Mouse (Mus musculus) forebrain, embryonic 10.5 days (tissue): ENCODE measurements around the gene Ddx19a. TPM values are rescaled to one million over a fixed set of nuclear protein-coding genes. Genes with fewer than 3 reads are reported as not detected.
"Not testable (repeated sequence)": the region's sequence is repeated elsewhere in the genome, so short reads cannot be mapped to it uniquely, and the experiment has no call there.

ENCODE experiments used
- DNase-seq: peaks from one replicate; pipeline ENCODE4 v3.0.0-alpha.2; 2017; ENCODE audit warnings: low spot score; ENCODE audit errors: extremely low spot score
- H3K27ac ChIP-seq: fragments of 300-500 bp; sonication (generic); 2 replicates; pipeline ENCODE4 v1.5.1; 2016; ENCODE audit warnings: mild to moderate bottlenecking
- H3K27me3 ChIP-seq: fragments of 300-500 bp; sonication (generic); 2 replicates; pipeline ENCODE4 v1.6.1; 2016; ENCODE audit warnings: mild to moderate bottlenecking; ENCODE audit not compliant: poor library complexity, severe bottlenecking
- H3K36me3 ChIP-seq: fragments of 300-500 bp; sonication (generic); replicated peaks from 2 replicates; pipeline ENCODE4 v1.6.1; 2016; ENCODE audit warnings: mild to moderate bottlenecking, moderate library complexity
- H3K4me1 ChIP-seq: fragments of 300-500 bp; sonication (generic); 2 replicates; pipeline ENCODE4 v1.6.1; 2016
- H3K4me3 ChIP-seq: fragments of 300-500 bp; sonication (generic); 2 replicates; pipeline ENCODE4 v1.5.1; 2016; ENCODE audit warnings: mild to moderate bottlenecking, moderate library complexity
- H3K9me3 ChIP-seq: fragments of 300-500 bp; sonication (generic); 2 replicates; pipeline ENCODE4 v1.6.1; 2016; ENCODE audit warnings: mild to moderate bottlenecking, moderate library complexity
- WGBS: fragments of 180-500 bp; shearing (Covaris S2); methylation state at CpG from one replicate; pipeline ENCODE4 v1.1.7; 2016; 5-methylcytosine and 5-hydroxymethylcytosine counted together
- polyA plus RNA-seq: library from polyadenylated mRNA; unstranded; fragments of >200 nt; fragmentation: Nextera tagmentation; extraction: Ambion mirVana; gene quantifications from 2 replicates; pipeline ENCODE4 v1.2.1, GENCODE M21; 2016

Ddx19a gene
- polyA plus RNA-seq, 1 experiment from 2014 or later = 27.4 TPM

DNA sequence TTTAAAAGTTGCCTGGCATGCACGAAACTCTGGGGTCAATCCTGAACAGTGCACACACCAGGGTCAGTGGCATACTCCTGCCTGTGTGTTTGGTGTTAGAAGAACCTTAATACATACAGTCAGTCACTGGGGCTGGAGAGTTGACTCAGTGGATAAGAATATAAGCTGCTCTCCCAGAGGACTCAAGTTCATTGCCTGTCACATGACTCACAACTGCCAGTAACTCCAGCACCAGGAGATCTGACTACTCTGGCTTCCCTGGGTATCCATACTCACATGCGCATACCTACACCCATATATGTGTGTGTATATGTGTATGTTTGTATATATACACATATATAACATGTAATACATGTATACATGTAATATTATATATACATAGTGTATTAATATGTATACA, 34.5 kb downstream of the Ddx19a start:
- 96% methylated on average over 2 of the region's 2 CpGs for WGBS
- no peak for DNase-seq
- no peaks in the 10 kb centered on the region for H3K9me3 ChIP-seq
- H3K4me1 ChIP-seq = no peaks in the 10 kb centered on the region
- no peaks in the 10 kb centered on the region for H3K27me3 ChIP-seq
- peaks cover 79% of the 10 kb centered on the region for H3K36me3 ChIP-seq
- H3K27ac ChIP-seq = no peak overlapping the region
- no peak overlapping the region for H3K4me3 ChIP-seq

DNA sequence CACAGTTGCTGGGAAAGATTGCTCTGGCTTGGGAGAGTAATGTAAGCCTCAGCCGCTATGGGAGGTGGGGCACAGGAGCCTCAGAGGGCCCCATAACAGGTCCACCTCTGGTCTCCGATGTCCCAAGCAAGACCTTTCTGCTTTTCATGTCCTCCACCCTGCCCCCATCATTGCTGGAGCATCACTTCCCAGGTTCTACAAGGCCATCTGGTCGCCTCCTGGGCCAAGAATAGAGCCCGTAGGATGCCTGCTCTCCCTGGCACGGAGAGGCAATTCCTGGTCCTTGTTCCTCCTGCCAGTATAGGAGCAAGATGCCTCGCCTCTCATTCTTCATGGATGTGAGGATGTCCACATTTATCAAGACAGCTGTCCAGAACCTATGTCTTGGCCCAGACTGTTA, 37.7 kb downstream of the Ddx19a start:
- H3K27me3 ChIP-seq = no peaks in the 10 kb centered on the region
- H3K4me3 ChIP-seq = no peak overlapping the region
- H3K4me1 ChIP-seq = 0 out of 2 replicates have a peak, but pooled peaks cover 6% of the 10 kb centered on the region
- peaks cover 73% of the 10 kb centered on the region for H3K36me3 ChIP-seq
- 91% methylated on average over 6 of the region's 6 CpGs for WGBS
- no peak for DNase-seq
- H3K27ac ChIP-seq = no peak overlapping the region
- H3K9me3 ChIP-seq = no peaks in the 10 kb centered on the region

DNA sequence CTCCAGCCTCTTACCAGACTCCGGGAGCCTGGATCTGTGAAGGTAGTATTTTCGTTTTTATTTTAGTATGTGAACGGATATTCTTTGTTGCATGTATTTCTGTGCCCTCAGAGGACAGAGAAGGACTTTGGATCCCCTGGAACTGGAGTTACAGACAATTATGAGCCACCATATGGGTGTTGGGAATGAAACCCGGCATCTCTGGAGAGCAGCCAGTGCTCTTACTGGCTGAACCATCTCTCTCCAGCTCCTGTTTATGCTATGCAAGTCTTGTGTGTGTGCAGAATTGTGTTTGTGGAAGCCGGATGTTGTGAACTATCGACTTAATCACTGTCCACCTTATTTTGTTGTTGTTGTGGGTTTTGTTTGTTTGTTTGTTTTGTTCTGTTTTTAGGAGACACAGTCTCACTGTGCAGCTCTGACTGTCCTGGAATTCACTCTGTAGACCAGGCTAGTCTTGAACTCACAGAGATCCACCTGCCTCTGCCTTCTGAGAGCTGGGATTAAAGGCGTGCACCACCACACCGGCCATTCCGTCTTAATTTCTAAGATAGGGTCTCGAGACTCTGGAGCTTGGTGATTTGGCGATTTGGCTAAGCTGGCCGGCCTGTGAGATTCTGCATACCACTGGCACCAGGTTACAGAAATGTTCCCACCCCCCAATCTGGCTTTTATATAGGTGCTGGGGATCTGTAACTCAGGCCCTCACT, 38.4 kb downstream of the Ddx19a start:
- Histone ChIP-seq H3K27me3 (no peaks in the 10 kb centered on the region), H3K4me3 (no peak overlapping the region), H3K27ac (no peak overlapping the region), H3K4me1 (0 out of 2 replicates have a peak, but pooled peaks cover 6% of the 10 kb centered on the region), H3K9me3 (no peaks in the 10 kb centered on the region), H3K36me3 (peaks cover 69% of the 10 kb centered on the region)
- DNase-seq = no peak
- WGBS = 95% methylated on average over 12 of the region's 12 CpGs

DNA sequence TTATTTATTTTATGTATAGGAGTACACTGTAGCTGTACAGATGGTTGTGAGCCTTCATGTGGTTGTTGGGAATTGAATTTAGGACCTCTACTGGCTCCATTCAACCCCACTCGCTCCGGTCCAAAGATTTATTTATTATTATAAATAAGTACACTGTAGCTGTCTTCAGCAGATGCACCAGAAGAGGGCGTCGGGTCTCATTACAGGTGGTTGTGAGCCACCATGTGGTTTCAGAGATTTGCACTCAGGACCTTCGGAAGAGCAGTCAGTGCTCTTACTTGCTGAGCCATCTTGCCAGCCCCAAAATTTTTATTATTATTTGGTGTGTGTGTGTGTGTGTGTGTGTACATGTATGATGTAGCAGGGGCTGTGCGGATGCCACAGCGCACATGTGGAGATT, 39.0 kb downstream of the Ddx19a start:
- peaks cover 69% of the 10 kb centered on the region for H3K36me3 ChIP-seq
- not testable (repeated sequence) for H3K4me1 ChIP-seq, H3K27me3 ChIP-seq, DNase-seq, H3K4me3 ChIP-seq, H3K9me3 ChIP-seq, H3K27ac ChIP-seq
- 94% methylated on average over 7 of the region's 7 CpGs for WGBS

DNA sequence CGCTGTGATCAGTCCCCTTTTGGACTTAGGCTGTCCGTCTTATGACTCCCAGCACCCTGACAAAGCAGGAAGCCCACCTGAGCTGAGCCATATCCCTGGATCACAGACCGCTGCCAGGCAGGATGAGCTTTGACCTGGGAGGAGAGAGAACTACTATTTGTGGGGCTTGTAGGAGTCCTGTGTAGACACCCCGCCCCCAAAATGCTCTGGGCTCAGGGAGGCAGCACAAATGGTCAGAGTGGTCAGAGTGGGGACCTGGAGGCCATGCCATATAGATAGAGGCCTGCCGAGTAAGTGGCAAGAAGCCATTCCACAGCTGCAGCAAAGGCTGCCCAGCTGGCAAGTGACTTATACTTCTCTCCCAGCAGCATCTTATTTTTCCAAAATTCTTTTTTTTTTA, 39.5 kb downstream of the Ddx19a start:
- Histone ChIP-seq H3K4me3 (no peak overlapping the region), H3K9me3 (no peaks in the 10 kb centered on the region), H3K36me3 (peaks cover 68% of the 10 kb centered on the region), H3K27ac (no peak overlapping the region), H3K4me1 (0 out of 2 replicates have a peak, but pooled peaks cover 6% of the 10 kb centered on the region), H3K27me3 (no peaks in the 10 kb centered on the region)
- DNase-seq = no peak
- 90% methylated on average over 5 of the region's 5 CpGs for WGBS

DNA sequence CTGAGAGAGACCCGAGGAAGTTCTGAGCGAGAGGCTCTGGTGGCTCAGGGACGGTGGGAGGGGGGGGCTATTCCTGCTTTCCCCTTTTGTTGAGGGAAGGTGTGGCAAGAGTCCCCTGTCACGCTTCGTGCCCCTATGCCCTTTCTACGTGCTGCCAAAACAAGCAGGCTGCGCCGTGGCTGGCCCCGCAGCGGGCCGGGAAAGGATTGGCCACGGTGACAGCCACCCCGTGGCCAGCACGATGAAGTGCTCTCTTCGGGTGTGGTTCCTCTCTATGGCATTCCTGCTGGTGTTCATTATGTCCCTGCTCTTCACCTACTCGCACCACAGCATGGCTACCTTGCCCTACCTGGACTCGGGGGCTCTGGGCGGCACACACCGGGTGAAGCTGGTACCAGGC, 40.1 kb downstream of the Ddx19a start:
- peaks cover 67% of the 10 kb centered on the region for H3K36me3 ChIP-seq
- H3K27me3 ChIP-seq = no peaks in the 10 kb centered on the region
- WGBS = 94% methylated on average over 17 of the region's 19 CpGs
- H3K9me3 ChIP-seq = no peaks in the 10 kb centered on the region
- H3K27ac ChIP-seq = no peak overlapping the region
- DNase-seq = no peak
- H3K4me1 ChIP-seq = 0 out of 2 replicates have a peak, but pooled peaks cover 6% of the 10 kb centered on the region
- H3K4me3 ChIP-seq = no peak overlapping the region

DNA sequence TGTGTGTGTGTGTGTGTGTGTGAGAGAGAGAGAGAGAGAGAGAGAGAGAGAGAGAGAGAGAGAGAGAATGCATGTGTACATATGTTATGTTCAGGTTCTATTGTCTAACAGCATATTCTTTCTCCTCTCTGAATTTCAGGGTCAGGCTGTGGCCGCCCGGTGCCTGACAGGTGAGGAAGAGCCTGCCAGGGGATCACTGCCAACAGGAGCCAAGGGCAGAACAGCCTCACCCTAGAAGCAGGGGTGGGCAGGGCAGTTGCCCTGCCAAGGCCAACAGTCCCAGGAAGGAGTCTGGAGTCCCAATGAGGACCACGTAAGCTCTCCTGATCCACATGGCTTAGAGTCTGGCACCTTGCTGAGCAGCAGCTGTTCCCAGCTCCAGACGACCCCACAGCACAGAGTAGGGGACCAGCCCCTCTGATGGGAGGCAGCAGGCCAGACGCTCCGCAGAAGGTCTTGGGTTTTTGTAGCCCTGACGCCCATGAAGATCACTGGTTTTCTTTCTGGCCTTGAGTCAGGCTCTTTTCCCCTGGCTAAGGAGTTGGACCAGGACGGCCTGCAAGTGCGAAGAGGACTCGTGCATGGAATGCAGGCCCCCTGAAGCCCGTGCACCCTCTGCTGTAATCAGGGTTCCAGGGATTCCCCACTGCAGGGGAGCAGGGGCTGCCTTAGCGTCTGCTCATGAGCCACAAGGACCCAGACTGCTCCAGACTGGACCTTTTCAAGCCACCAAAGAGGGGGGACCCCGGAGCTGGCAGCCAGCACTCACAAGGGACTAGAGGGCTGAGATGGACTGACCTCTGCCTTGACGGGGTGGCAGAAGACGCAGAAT, 40.8 kb downstream of the Ddx19a start:
- H3K9me3 ChIP-seq = no peaks in the 10 kb centered on the region
- H3K27me3 ChIP-seq = no peaks in the 10 kb centered on the region
- no peak for DNase-seq
- no peak overlapping the region for H3K27ac ChIP-seq
- 95% methylated on average over 15 of the region's 15 CpGs for WGBS
- H3K36me3 ChIP-seq = peaks cover 67% of the 10 kb centered on the region
- no peak overlapping the region for H3K4me3 ChIP-seq
- 0 out of 2 replicates have a peak, but pooled peaks cover 6% of the 10 kb centered on the region for H3K4me1 ChIP-seq

DNA sequence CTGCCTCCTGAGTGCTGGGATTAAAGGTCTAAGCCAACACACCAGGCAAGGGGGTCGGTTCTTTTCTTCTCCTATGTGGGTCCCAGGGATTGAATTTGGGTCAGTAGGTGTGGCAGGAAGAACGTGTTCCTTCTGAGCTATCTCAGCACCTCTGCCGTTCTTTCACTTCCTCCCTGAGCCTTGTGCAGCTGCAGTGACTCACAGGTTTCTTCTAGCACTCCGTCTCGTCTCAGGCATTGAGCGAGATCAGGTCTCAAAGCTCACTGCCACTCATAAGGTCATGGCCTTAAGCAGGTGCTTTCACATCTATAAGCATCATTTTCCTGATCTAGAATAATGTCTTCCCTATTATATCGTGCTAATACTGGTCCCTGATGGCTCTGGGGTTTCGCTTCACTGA, 42.8 kb downstream of the Ddx19a start:
- no peak for DNase-seq
- peaks cover 67% of the 10 kb centered on the region for H3K36me3 ChIP-seq
- no peak overlapping the region for H3K27ac ChIP-seq
- H3K9me3 ChIP-seq = no peaks in the 10 kb centered on the region
- no peaks in the 10 kb centered on the region for H3K27me3 ChIP-seq
- H3K4me1 ChIP-seq = 0 out of 2 replicates have a peak, but pooled peaks cover 6% of the 10 kb centered on the region
- 86% methylated on average over 8 of the region's 8 CpGs for WGBS
- H3K4me3 ChIP-seq = no peak overlapping the region

DNA sequence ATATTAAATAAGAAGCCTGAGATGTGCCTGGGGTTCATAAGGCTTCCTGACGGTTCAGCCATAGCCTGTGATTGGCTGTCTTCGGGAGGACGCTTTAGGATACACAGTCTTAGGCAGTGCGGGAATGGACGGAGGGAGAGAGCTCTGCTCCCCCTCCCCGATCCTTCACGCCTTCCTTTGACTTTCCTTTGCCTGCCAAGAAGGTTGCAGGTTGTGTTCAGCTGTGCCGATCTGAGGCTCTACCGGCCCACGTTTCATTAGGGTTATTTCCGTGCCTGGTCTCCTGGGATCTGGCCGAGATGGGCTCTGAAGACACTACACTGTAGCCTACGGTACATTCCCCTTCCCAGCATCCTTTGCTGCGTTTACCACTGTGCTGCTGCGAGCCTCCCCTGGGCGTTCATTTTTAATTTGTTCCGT, 47.5 kb downstream of the Ddx19a start:
- Histone ChIP-seq H3K27ac (no peak overlapping the region), H3K4me3 (no peak overlapping the region), H3K27me3 (no peaks in the 10 kb centered on the region), H3K9me3 (no peaks in the 10 kb centered on the region), H3K4me1 (no peaks in the 10 kb centered on the region), H3K36me3 (peaks cover 42% of the 10 kb centered on the region)
- no peak for DNase-seq
- 89% methylated on average over 17 of the region's 17 CpGs for WGBS

DNA sequence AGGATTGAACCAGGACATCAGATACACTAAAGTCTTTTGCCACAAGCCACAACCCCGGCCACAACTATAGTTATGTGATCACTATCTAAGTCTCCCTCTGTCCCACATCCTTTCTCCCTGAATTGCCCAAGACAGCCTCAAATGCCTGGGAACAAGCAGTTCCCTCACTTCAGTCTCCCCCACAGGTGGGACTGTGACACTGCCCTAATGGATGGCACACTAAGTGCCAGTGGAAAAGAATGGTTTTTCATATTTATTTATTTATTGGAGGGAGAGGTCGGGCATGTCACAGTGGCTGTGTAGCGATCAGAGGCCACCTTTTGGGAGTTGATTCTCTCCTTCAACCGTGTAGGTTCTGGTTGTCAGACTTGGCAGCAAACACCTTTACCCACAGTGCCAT, 51.9 kb downstream of the Ddx19a start:
- H3K36me3 ChIP-seq = peaks cover 29% of the 10 kb centered on the region; the same call in 1 of the 2 replicates
- WGBS = 86% methylated on average over 4 of the region's 4 CpGs
- H3K27ac ChIP-seq = no peak overlapping the region
- peaks cover 9% of the 10 kb centered on the region for H3K4me1 ChIP-seq
- no peak for DNase-seq
- no peaks in the 10 kb centered on the region for H3K27me3 ChIP-seq
- H3K9me3 ChIP-seq = no peaks in the 10 kb centered on the region
- no peak overlapping the region for H3K4me3 ChIP-seq

DNA sequence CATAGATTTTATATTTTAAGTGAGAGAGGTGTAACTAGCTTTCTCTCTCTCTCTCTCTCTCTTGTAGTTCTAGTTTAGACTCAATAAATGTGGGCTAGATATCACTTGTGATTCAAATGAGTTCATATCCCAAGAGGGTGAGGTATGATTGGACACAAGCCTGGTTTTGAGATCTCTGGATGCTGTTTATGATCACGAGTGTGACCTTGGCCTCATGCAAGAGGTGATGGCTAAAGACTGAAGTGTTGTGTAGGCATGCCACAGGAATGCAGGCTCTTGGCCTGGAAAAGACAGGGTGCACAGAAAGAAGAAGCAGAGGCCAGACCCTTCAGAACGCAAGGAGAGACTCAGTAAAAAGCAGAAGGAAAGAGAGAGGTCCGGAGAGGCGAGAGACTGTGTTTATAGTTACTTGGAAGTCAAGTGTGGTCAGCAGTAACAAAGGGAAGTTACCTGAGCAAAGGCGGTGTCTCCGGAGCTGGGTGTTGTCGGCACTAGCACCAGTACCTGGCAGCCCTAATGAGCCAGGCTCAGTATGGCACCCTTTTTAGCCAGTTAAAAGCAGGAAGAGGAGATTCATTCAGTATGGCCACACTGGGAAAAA, 53.2 kb downstream of the Ddx19a start:
- Histone ChIP-seq H3K27me3 (no peaks in the 10 kb centered on the region), H3K9me3 (no peaks in the 10 kb centered on the region), H3K36me3 (peaks cover 25% of the 10 kb centered on the region; the same call in 1 of the 2 replicates), H3K4me3 (no peak overlapping the region), H3K4me1 (peaks cover 9% of the 10 kb centered on the region), H3K27ac (no peak overlapping the region)
- DNase-seq = no peak
- WGBS = 94% methylated on average over 7 of the region's 7 CpGs

DNA sequence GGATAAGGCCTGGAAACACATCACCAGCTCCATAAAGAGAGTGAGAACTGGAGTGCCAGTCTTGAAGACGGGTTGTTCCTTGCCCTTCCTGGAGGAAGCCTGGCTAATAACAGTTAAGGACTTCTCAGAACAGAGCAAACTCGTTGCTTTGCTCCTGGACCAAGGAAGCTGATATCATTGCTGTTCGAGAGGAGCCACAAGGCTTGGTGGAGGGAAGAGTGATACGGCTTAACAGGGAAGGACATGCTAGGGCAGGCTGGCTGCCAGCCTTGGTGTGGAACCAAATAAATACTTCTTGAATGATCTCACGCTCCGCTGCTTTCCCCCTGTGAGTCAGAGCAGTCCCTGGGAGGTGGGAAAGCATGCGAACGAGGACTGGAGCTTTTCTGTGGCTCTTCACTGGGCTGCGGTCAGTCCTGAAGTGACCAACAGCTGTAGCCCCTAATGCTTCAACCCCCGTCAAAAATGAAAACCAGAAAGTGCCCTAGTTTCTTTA, 56.1 kb downstream of the Ddx19a start:
- Histone ChIP-seq H3K9me3 (no peaks in the 10 kb centered on the region), H3K4me1 (peaks cover 9% of the 10 kb centered on the region), H3K27me3 (no peaks in the 10 kb centered on the region), H3K36me3 (peaks cover 15% of the 10 kb centered on the region; the same call in 1 of the 2 replicates), H3K27ac (no peak overlapping the region), H3K4me3 (no peak overlapping the region)
- no peak for DNase-seq
- 71% methylated on average over 10 of the region's 10 CpGs for WGBS
